8 mouse cellular contexts compared by ENCODE assay signal in genomic region chr7:101761899-101762780, GRCm38 (mm10). TPM values are rescaled to one million over a fixed set of nuclear protein-coding genes. Genes with fewer than 3 reads are reported as not detected.
DNase-seq lines count a peak whose midpoint lies in the region.

No protein-coding gene starts in this region.

- intact Hi-C loops in heart, postnatal 10 days (cut with DNase I): no loop called here

- DNase-seq in heart, postnatal 10 days: peak; percentile 10 to 23
- DNase-seq in heart, adult 11 months: no peak
- DNase-seq in ovary, postnatal 36 days (ENCODE audit: low spot score): peak; percentile 20
- no peak for DNase-seq in ovary, adult 18-20 months (ENCODE audit: low spot score)
- peak; percentile 14 for DNase-seq in cerebellum, adult 9-10 months
- peak; percentile 21 for DNase-seq in skeletal muscle tissue, adult 2 months (ENCODE audit: low read depth, low spot score)
- no peak for DNase-seq in thymus, adult 18-20 months
- DNase-seq in layer of hippocampus, adult 11-12 months (ENCODE audit: low spot score): no peak

RNA-seq across cellular contexts. Expression of gene Phox2a, which starts 56.0 kb away (rescaled TPM):
- total RNA-seq in heart, postnatal 10 days (2021): under 1 TPM; 0.42 to 0.48 TPM

Comparison
In these comparisons a context has a peak if more than half of its experiments do, and no peak if none do; other contexts are left out.
1. DNase-seq: peak in heart, postnatal 10 days (2 of 2), ovary, postnatal 36 days (single experiment), cerebellum, adult 9-10 months (single experiment) and skeletal muscle tissue, adult 2 months (single experiment); none in heart, adult 11 months (single experiment), ovary, adult 18-20 months (single experiment), thymus, adult 18-20 months (0 of 2) and layer of hippocampus, adult 11-12 months (single experiment).